Mouse (Mus musculus) regulatory T cell (primary cell): Measurements from ENCODE around the gene Fam155a.

Experiments
- in situ Hi-C: fragments of 300-600 bp; cut with MboI, MseI; formaldehyde crosslinking; loops from one replicate; pipeline ENCODE4 v1.15.1; 2025; ENCODE audit warnings: high pct_unique_total_duplicates

Gene Fam155a

DNA sequence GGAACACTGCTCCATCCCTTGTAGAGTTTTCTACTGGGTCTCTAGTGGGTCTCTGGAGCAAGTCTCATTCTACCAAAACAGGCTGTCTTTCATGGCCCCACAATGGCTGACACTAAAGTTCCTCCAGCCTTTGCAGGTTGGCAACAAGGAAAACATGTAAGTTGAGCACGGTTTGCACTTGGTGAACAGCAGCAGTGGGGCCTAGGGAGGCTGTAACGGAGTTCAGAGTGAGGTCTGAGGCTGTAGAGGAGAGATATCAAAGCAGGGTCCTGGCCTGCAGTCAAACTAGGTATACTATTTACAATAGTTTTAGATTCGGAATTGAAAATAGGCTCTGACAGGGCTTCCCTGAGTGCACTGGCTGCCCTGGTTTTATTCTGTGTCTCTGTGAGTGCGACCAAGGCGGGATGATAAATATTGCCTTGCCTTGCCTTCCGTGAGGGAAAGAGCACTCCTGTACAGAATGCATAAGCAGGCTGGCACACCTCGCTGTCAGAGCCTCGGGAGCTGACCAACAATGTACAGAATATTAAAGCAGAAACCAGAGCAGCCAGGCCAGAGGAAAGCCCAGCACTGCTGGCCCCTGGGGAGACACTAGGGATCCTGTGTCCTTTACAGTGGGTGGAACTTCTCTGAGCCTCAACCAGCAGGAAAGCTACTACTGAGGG lies 277.3 kb downstream of the Fam155a start:
- in situ Hi-C loops: no loop called here

DNA sequence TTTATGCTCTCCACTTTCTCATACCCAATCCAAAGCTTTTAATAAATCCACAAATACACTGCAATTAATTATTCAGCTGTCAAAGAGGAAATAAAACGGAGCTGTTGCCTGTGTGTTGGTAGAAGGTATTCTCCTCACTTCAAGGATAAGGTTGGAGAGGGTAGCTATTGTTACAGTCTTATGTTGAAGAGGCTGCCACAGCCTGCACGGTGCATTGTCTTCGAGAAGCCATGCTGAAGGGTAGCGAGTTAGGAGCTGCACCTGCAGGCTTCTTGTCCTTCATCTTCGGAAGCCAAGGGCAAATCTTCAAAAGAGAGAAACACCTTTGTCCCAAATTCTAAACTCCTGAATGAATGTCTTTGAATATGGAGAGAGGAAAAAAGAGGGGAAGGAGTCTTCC lies 288.4 kb downstream of the Fam155a start:
- in situ Hi-C loops: no loop called here

DNA sequence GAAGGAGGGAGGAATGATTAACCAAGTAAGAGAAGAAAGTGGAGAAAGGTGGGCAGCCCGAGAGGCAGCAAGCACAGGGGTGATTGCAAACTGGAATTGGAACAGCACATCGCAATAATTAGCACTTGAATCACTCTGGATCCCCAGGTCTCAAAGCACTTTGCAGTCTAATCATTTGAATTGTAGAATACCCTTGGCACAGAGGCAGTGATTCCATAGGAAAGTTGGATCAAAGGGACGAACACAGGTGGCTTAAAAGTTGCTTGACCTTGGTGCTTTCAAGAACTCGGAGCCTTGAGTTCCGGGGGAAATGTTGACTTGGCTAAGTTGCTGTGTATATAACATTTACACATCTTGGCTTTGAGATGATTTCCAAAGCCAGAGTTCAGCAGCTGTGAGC lies 299.7 kb downstream of the Fam155a start:
- in situ Hi-C loops: no loop called here

DNA sequence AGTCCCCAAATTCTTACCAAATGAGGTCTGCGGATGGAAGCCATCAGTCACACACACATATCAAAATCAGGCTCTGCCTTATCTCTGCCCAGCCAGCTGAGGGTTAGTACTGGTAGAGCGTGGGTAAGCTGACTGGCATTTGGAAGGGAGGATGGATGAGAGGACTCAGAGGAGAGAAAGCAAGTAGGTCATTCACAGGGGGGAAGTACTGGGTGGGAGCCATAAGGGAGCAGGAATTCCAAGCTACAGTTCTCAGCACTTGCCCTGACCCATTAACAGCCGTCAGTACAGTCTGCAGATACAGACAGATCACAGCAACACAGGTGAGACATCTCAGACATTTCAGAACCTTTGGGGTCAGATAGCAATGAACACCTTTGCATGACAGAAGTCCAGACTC lies 300.8 kb downstream of the Fam155a start:
- in situ Hi-C loops: no loop called here

DNA sequence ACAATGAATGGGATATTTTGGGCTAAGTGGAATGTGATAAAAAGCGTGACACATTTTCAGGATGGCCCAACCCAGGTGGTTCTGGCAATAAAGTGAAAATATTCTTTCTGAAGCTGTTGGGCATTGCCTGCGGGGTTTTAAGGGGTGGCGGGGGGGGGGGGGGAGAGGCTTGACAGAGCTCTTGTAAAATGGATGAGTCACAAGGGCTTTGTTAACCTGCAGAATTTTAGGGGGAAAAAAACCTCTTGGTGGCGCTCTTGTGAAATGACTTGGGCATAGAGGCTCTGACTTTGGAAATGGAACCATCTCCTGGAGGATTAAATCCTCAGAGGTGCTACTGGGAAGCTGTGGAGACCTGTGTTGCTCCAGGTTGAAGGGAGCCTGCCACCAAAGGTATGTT lies 309.9 kb downstream of the Fam155a start:
- in situ Hi-C loops: no loop called here

DNA sequence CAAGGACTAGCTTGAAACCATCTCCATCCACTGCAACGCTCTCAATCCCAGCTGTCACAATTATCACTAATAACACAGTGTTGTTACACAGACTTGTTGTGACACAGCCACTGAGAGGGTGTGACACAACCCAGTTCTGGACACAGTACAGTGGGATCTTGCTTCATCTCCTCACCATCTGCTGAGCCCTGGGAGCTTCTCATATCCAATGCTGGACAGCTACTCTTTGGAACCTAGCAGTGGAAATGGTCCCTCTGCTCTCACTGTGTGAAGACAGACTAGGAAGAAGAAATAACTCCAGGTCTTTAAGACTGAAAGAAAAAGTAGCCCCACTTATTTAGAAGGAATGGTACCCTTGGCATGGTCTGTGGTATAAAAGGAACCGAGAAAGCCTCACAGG lies 310.3 kb downstream of the Fam155a start:
- in situ Hi-C loops: no loop called here

DNA sequence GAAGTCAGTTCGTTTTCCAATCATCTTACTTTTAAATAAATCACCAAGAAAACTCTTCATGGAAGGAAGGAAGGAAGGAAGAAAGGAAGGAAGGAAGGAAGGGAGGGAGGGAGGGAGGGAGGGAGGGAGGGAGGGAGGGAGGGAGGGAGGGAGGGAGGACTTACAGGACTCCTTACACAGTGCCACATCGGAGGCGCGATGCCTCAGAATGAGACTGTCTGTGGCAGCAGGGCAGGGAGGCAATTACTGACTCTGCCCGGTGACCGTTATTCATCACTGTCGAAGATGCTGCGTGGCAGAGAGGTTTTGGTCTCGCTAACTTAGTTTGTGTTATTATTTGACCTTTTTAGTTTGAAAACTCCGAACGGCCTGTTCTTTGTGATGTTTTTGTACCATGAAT lies 312.3 kb downstream of the Fam155a start:
- in situ Hi-C loops: no loop called here

DNA sequence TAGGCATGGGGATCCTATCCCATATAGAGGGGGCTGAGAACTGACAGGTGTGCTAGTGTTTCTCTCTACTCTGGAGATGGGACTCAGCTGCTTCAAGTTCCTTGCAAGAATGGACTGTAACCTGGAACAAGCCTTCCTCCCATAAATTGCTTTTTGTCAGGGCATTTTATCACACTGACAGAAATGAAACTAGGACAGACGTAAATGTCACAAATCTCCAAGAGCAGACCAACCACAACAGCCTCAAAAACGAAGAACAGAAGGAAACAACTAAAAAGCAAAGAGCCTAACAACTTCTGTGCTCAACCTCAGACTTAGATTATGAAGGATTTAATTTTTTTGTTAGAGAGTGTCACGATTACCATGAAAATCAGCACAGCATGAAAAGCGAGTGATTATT lies 315.8 kb downstream of the Fam155a start:
- in situ Hi-C loops: no loop called here

DNA sequence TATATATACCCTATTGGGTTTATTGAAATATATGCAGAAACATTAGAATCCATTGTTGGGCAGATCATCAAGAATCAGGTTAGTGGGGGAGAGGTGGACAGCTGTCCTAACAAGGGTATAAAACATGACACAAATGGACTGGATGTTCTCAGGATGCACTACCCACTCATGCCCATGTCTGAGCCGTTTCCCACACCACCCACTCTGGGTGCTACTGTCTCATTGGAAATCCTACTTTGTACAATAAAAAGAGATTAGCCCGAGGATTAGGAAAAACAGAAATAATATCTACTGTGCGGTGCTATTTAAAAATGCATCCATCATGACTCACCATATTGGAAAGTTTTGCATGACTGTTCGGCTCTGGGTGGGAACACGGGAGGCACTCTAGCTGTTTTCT lies 317.2 kb downstream of the Fam155a start:
- in situ Hi-C loops: no loop called here

DNA sequence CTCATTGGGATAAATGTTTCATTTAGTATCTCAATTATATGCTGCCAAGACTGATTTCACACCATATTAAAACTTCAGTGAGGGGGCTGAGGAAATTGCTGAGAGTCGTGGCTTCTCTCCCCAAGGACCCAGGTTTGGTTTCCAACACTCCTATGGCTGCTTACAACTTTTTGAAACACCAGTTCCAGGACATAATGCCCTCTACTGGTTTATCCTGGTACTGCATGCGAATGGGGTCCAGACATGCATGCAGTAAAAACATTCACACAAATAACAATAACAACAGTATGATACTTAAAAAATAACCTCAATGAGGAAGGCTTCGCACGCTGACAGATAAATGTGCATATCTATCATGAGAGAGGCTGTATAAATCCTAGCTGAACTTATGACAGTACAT lies 319.4 kb downstream of the Fam155a start:
- in situ Hi-C loops: no loop called here

DNA sequence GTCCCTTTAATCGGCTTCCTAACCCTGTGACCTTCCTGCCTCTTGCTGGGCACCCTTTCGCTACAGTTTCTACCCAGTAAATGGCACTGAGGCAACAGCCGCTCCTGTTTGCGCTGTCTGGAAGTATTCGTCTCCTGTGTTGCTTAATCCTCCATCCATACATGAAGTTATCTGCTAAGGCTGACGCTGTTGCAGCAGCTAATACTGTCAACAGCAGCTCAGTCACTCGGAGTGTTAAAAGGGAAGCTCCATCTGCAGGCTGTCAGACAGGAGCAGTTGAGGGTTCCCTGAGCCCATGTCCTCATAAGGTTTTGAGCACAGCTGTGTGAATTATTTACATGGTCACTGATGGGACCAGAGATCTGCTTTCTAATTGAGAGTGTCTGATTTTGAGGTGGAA lies 322.3 kb downstream of the Fam155a start:
- in situ Hi-C loops: loop anchor here (5.0 kb wide), 1 partner anchor 51 kb away; no protein-coding TSS in a partner anchor

DNA sequence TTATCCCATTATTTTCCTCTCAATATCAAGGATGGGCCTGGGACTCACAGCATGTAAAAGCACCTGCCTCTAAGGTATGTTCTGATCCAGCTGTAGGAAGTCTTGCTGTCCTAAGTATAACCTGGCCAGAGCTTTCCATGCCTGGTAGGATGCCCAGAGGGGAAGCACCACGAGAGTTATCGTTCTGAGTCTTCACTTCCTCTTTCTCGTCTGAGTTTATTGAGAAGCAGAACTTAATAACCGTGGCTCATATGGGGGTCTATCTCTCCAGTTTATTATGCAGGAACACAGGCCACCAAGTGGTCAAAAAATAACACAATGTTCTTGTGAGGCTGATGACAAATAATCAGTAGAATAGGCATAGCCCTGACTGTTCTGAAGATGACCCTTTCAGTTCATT lies 333.1 kb downstream of the Fam155a start:
- in situ Hi-C loops: no loop called here

DNA sequence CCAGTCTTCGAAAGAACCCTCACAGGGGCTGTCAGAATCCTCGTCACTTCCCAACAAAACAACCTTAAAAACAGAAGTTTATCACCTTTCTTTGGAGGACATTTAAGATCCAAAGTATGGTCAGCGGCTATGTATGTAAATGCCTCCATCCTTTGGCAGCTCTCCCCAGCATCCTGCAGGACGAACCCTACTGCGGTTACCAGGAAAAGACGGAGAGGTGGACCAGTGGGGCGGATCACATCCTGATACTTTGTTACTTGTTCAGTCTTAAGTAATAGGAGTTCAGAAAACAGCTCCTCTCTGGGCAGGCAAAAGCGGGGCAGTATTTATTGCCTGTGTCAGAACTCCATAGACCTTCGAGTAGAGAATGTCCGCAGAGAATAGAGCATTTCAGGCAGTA lies 335.5 kb downstream of the Fam155a start:
- in situ Hi-C loops: no loop called here

DNA sequence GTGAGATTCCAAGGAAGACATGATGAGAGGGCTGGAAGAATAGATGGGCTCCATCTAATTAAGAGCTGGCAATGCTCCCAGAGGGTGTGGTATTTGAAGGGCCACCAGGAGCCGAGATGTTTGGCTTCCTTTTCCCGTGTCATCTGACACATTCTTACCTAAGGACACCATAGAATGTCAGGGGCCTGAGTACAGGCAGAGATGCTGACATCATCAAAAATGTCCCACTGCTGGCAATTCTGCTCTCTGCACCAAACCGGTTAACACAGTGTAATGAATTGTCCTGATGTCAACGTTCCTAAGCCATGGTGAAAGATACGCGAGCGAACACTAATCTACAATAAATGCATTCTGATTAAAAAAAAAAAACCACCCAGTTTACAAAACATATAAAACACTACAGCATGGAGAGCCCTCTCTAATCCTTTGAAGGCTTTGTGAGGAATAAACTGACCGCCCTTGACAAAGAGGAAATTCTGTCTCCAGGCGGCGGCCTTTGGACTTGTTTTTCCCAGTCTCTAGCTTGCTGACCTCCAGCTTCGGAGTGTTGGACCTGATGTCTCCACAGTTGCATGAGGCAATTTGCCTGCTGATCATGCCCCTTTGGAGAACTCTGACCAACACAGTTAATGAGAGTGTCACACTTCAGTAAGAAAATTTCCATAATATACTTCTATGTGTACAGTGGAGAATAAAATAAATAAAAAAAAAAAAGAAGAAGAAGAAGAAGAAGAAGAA lies 338.2 kb downstream of the Fam155a start:
- in situ Hi-C loops: no loop called here

DNA sequence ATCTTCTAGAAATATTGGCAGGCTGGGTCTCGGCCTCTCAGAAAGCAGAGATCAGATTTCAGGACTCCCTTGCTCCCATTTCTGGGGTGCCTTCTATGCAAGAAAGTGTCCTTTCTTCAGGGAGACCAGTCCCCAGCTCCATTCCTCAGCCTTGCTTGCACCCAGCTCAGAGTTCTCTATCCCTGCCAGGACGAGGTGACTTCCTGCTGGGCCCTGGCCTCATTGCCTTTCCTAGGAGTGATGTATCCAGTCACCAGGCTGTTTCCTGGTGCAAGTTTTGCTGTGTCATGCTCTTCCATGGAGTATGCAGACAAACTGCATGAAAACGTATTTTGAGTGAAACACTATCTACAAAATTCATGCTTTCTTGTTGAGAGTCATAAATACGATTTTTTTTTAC lies 342.1 kb downstream of the Fam155a start:
- in situ Hi-C loops: no loop called here

DNA sequence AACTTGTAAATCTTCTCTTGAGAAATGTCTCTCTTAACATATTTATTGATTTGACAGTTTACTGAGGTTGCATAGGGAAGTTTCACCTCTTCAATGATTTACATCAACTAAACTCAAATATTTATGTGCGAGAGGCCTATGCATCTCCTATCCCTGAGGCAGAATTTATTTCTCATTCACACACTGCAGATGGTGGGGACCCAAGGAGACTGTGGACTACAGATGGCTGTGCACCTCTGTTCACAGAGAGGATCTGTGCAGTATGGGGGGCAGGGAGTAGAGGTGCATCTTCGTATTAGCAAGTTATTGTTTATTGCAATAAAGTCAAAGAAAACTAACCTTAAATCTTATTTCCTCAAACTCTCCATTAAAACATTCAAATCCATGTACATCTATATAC lies 346.9 kb downstream of the Fam155a start:
- in situ Hi-C loops: no loop called here

DNA sequence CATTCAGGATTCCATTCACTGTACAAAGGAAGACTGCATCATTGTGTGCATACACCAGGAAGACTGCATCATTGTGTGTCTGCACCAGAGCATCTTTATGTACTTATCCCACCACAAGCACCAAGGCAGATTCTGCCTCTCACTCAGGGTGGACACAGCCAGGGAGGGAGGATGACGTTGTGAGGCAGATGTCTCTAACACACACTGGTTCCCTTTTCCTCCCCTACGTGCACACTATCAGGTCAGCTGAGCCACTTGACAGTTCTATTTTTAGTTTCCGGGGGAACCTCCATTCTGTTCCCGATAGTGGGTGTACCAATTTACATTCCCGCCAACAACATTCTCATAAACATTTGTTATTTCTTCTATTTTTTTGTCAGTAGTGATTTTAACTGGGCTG lies 347.4 kb downstream of the Fam155a start:
- in situ Hi-C loops: no loop called here

DNA sequence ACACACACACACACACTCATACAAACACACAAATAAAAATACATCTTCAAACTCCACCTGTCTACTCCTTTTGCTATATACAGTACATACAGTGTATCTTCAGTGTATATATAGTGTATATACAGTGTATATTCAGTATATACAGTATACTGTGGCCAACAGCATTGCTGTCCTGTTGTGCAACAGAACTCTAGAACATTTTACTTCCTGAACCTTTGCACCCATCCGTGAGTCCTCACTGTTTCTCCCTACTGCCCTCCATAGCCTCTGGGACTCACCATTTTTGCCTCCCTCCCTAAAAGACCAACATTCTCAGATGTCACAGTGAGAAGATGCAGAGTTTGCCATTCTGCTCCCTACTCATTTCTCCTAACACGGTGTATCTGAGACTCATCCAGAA lies 347.8 kb downstream of the Fam155a start:
- in situ Hi-C loops: no loop called here

DNA sequence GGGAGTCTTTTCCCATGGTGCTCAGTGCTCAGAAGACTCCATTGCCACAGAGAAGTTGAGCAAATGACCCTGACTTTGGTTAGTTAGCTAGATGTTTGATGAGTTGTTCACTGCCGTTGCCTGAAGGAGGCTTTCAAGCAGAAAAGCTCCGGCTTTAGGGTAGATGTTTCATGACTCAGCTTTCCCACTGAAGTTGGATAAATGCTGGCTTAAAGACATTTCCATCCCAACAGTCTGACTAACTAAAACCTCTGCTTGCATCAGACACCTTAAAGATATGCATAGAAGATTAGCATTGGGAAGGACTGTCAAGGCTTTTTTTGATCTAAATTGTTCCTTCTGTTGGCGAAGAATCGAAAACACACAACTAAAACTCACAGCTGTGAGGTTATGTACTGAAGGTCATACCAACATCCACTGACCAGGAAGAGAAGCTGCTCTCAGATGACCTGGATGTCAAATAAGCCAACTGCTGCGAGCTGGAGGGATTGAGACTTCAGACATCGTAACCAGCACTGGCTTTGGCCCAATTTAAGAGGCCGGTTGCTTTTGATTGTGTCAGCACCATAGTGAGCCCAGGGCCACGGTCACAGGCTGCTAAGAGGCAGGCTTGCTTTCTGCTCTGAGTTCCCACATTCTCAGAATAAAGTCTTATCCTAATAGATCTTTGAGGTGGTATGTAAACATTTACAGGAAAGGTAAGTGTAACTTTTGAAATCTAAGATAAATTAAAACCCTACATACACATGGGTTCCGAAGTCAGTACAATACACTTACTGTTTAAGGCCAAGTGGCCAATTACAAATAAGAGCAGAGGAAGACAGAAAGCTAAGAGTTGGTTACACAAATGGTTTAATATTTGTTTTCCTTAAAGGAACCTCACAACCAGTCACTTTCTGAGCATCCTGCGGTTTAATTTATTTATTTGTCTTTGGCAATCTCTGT lies 351.8 kb downstream of the Fam155a start:
- in situ Hi-C loops: no loop called here

DNA sequence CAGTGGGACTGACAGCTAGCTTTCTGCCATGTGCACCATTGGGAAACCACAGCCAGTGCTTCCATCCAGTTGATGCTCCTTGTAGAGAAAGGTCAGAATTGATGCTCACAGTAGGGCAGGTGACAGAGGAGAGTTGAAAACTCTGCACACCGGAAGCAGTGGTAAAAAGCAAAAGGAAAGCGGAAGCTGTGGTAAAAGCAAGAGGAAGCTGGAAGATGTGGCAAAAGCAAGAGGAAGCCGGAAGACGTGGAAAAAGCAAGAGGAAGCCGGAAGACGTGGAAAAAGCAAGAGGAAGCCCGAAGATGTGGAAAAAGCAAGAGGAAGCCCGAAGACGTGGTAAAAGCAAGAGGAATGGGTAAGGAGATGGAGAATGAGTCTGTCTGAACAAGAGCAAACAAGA lies 354.8 kb downstream of the Fam155a start:
- in situ Hi-C loops: no loop called here

DNA sequence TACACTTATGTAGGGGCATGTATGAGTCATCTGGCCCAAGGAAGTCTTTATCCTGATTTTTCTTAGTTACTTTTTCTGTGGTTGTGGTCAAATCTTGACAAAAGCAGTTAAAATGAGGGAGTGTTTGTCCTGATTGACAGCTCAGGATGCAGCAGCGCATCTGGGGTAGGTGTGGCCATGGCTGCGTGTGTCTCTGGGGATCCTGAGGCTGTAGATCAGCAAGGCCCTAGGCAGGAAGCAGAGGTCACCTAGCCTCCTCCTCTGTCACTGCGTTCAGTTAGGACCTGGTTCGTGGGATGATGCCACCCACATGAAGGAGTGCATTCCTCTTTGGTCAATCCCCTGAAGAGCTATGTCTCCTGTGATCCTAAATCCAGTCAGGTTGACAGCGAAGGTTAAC lies 362.5 kb downstream of the Fam155a start:
- in situ Hi-C loops: no loop called here

DNA sequence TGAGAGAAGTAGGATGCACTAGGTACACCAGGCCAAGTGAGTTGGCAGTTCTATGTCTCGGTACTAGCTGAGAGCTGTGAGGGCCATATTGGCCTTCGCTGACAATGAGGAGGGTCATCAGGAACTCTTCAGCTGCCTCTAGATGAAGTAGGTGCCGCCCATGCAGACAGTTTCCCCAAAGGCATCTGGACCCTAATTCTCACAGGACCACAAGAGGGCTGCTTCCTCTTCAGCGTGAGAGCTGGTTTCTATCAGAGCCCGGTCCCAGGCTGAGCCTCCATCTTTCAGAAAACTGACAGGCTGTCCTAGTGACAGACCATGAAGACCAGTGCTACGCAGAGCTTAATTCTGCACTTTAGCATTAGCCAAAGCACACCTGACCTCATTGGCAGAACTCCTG lies 364.8 kb downstream of the Fam155a start:
- in situ Hi-C loops: no loop called here
